Mouse (Mus musculus): ENCODE data around the gene Edf1. TPM values are rescaled to one million over a fixed set of nuclear protein-coding genes. Genes with fewer than 3 reads are reported as not detected.

Edf1 gene
- polyA plus RNA-seq, 1 experiment: 270 TPM

DNA sequence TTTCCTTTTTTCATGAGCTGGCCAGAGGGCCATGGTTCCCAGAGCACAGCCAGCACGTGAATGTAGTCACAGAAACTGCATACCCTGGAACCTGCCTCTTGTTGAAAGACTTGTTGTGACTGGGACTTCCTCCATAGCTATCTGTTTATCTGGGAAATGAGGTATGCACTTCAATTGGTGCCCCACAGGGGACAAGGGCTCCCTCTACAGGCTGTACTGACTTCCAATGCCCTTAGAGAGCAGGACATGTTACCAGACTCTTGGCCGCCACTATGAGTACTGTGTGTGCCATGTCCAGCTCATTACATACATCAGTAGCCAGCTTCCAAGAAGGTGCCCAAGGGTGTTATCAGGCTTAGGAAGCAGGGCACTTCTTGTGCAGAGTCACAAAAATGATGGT lies 34.2 kb downstream of the Edf1 start:
- TF ChIP-seq CTCF (IDR thresholded peaks at IDR 0.05; ENCODE audit: extremely low read depth, insufficient read depth, low read length) (peak; percentile 52), POLR2A (IDR thresholded peaks at IDR 0.05; ENCODE audit: extremely low read depth, insufficient read depth, low read length) (no peak)
- H3K27ac ChIP-seq (ENCODE audit: insufficient read depth, low read length): no peak overlapping the region
- no peak overlapping the region for H3K4me3 ChIP-seq (ENCODE audit: insufficient read depth, low read length)
- H3K4me1 ChIP-seq (ENCODE audit: control insufficient read depth, insufficient read depth, low read length): no peaks in the 10 kb centered on the region

DNA sequence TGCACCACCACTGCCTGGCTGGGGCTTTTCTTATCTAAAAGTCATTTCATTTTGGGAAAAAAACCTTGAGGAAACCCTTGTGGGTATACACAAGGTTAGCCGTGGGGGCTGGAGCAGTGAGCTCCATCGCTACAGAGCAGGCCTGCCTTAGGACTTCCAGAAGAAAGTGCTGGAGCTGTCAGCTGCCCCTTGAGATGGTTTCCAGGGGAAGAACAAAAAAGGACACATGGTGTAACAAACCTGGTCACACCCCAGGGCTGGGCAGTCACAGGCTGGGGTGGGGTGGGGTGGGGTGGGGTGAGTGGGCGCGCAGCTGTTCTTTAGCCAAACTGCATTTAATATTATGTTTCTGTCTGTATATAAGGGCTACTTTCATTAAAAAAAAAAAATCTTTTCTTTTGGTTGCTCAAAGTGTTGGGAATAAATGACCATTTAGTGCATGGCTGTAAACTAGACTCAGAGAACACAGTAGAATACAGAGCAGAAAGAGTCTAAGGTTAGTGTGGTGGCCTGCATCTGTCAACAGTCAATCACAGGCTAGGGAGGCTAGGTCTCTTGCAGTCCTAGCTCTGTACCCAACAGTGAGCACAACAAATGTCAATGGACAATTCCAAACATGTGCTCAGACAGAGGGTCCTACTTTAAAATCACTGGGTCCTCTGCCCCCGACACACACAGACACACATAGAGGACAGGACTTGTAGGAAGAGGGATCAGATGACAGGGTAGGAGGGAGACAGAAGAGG lies 39.3 kb downstream of the Edf1 start:
- no peak overlapping the region for H3K4me3 ChIP-seq (ENCODE audit: insufficient read depth, low read length)
- TF ChIP-seq POLR2A (IDR thresholded peaks at IDR 0.05; ENCODE audit: extremely low read depth, insufficient read depth, low read length) (no peak), CTCF (IDR thresholded peaks at IDR 0.05; ENCODE audit: extremely low read depth, insufficient read depth, low read length) (no peak)
- no peak overlapping the region for H3K27ac ChIP-seq (ENCODE audit: insufficient read depth, low read length)
- H3K4me1 ChIP-seq (ENCODE audit: control insufficient read depth, insufficient read depth, low read length): no peaks in the 10 kb centered on the region

- H3K27ac ChIP-seq (ENCODE audit: insufficient read depth, low read length): no peak overlapping the region
- no peaks in the 10 kb centered on the region for H3K4me1 ChIP-seq (ENCODE audit: control insufficient read depth, insufficient read depth, low read length)
- TF ChIP-seq POLR2A (IDR thresholded peaks at IDR 0.05; ENCODE audit: extremely low read depth, insufficient read depth, low read length): no peak
- TF ChIP-seq CTCF (IDR thresholded peaks at IDR 0.05; ENCODE audit: extremely low read depth, insufficient read depth, low read length): no peak
- no peak overlapping the region for H3K4me3 ChIP-seq (ENCODE audit: insufficient read depth, low read length)
These were observed 41.1 kb downstream of the Edf1 start for GRCm38 (mm10) chr2:25598749-25599148.

DNA sequence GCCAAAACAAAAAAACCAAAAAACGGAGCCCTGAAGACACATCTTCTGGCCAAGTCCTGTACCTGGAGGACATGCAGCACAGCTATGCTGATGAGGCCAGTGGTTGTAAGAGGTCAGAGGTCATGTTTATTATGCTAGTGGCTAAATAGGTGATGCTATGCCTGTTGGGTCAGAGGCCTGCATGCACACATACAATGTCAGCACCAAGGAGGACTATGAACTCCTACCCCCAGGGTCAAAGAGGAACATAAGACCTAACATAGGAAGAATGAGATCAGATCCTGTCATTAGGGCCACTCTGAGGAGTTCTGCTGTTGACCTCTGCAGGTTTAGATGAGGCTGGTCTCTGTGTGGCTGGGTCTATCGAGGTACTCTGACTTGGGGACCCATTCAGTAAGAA lies 42.4 kb downstream of the Edf1 start:
- H3K4me1 ChIP-seq (ENCODE audit: control insufficient read depth, insufficient read depth, low read length): no peaks in the 10 kb centered on the region
- no peak overlapping the region for H3K4me3 ChIP-seq (ENCODE audit: insufficient read depth, low read length)
- H3K27ac ChIP-seq (ENCODE audit: insufficient read depth, low read length): no peak overlapping the region
- no peak for TF ChIP-seq POLR2A (IDR thresholded peaks at IDR 0.05; ENCODE audit: extremely low read depth, insufficient read depth, low read length)
- no peak for TF ChIP-seq CTCF (IDR thresholded peaks at IDR 0.05; ENCODE audit: extremely low read depth, insufficient read depth, low read length)

GRCm38 (mm10) chr2:25602526-25602925 lies 44.9 kb downstream of the Edf1 start:
- TF ChIP-seq CTCF (IDR thresholded peaks at IDR 0.05; ENCODE audit: extremely low read depth, insufficient read depth, low read length) (no peak), POLR2A (IDR thresholded peaks at IDR 0.05; ENCODE audit: extremely low read depth, insufficient read depth, low read length) (no peak)
- no peak overlapping the region for H3K4me3 ChIP-seq (ENCODE audit: insufficient read depth, low read length)
- peaks cover 5% of the 10 kb centered on the region for H3K4me1 ChIP-seq (ENCODE audit: control insufficient read depth, insufficient read depth, low read length)
- no peak overlapping the region for H3K27ac ChIP-seq (ENCODE audit: insufficient read depth, low read length)

GRCm38 (mm10) chr2:25607761-25608622 lies 50.3 kb downstream of the Edf1 start, which contains the start of gene Rabl6:
Gene Rabl6, minus strand, starts transcription at chr2:25608521.
- H3K4me1 ChIP-seq (ENCODE audit: control insufficient read depth, insufficient read depth, low read length): peaks cover 7% of the 10 kb centered on the region
- TF ChIP-seq CTCF (IDR thresholded peaks at IDR 0.05; ENCODE audit: extremely low read depth, insufficient read depth, low read length) (no peak), POLR2A (IDR thresholded peaks at IDR 0.05; ENCODE audit: extremely low read depth, insufficient read depth, low read length) (peak; percentile 85)
- H3K27ac ChIP-seq (ENCODE audit: insufficient read depth, low read length): peak within 1 kb of the TSS; percentile 91
- H3K4me3 ChIP-seq (ENCODE audit: insufficient read depth, low read length): peak within 1 kb of the TSS; percentile 72

GRCm38 (mm10) chr2:25608671-25609070 lies 51.0 kb downstream of the Edf1 start:
- TF ChIP-seq POLR2A (IDR thresholded peaks at IDR 0.05; ENCODE audit: extremely low read depth, insufficient read depth, low read length): no peak
- Histone ChIP-seq H3K4me1 (ENCODE audit: control insufficient read depth, insufficient read depth, low read length) (peaks cover 7% of the 10 kb centered on the region), H3K4me3 (ENCODE audit: insufficient read depth, low read length) (peak overlapping the region; percentile 72), H3K27ac (ENCODE audit: insufficient read depth, low read length) (no peak overlapping the region)

Other genes with a start within 250 kb of the Edf1 start
- gene Grin1, start 238.7 kb upstream of the Edf1 start, polyA plus RNA-seq (2012; rRNA removed): 336 and 340 TPM in 2 replicates
- 27.0 and 28.4 TPM in 2 replicates for gene Man1b1, start 225.5 kb upstream of the Edf1 start, polyA plus RNA-seq (2012; rRNA removed)
- 59.8 and 69.1 TPM in 2 replicates for gene Dpp7, start 201.5 kb upstream of the Edf1 start, polyA plus RNA-seq (2012; rRNA removed)
- gene Uap1l1, start 192.2 kb upstream of the Edf1 start, polyA plus RNA-seq (2012; rRNA removed): 16.6 and 20.4 TPM in 2 replicates
- gene Sapcd2, start 185.5 kb upstream of the Edf1 start, polyA plus RNA-seq (2012; rRNA removed): 4.0 and 4.4 TPM in 2 replicates
- 15.8 and 19.0 TPM in 2 replicates for gene Entpd2, start 162.0 kb upstream of the Edf1 start, polyA plus RNA-seq (2012; rRNA removed)
- gene Npdc1, start 158.5 kb upstream of the Edf1 start, polyA plus RNA-seq (2012; rRNA removed): 435 and 468 TPM in 2 replicates
- 0.38 and 0.48 TPM in 2 replicates for gene Fut7, start 134.6 kb upstream of the Edf1 start, polyA plus RNA-seq (2012; rRNA removed)
- gene Abca2, start 129.1 kb upstream of the Edf1 start, polyA plus RNA-seq (2012; rRNA removed): 105 and 109 TPM in 2 replicates
- 0.72 and 0.79 TPM in 2 replicates for gene Clic3, start 101.0 kb upstream of the Edf1 start, polyA plus RNA-seq (2012; rRNA removed)
- gene Paxx, start 96.8 kb upstream of the Edf1 start, polyA plus RNA-seq (2012; rRNA removed): 137 TPM in 2 replicates
- 2,250 and 2,426 TPM in 2 replicates for gene Ptgds, start 87.8 kb upstream of the Edf1 start, polyA plus RNA-seq (2012; rRNA removed)
- gene Lcn12, start 63.9 kb upstream of the Edf1 start, polyA plus RNA-seq (2012; rRNA removed): not detected in 2 replicates
- 44.3 and 46.1 TPM in 2 replicates for gene Fbxw5, start 57.1 kb upstream of the Edf1 start, polyA plus RNA-seq (2012; rRNA removed)
- gene C8g, start 56.1 kb upstream of the Edf1 start, polyA plus RNA-seq (2012; rRNA removed): 2.3 and 3.3 TPM in 2 replicates
- 8.4 and 9.1 TPM in 2 replicates for gene Traf2, start 10.9 kb upstream of the Edf1 start, polyA plus RNA-seq (2012; rRNA removed)
- 1.1 and 1.2 TPM in 2 replicates for gene Mamdc4, start 17.0 kb downstream of the Edf1 start, polyA plus RNA-seq (2012; rRNA removed)
- gene Phpt1, start 17.4 kb downstream of the Edf1 start, polyA plus RNA-seq (2012; rRNA removed): 123 and 129 TPM in 2 replicates
- gene Ajm1, start 23.9 kb downstream of the Edf1 start, polyA plus RNA-seq (2012; rRNA removed): 115 and 125 TPM in 2 replicates
- gene Rabl6, start 50.7 kb downstream of the Edf1 start, polyA plus RNA-seq (2012; rRNA removed): 158 and 162 TPM in 2 replicates
- 0.02 TPM in 1 of 2 replicates, not detected in the other for gene Ccdc183, start 59.8 kb downstream of the Edf1 start, polyA plus RNA-seq (2012; rRNA removed)
- 73.9 and 82.8 TPM in 2 replicates for gene Tmem141, start 64.2 kb downstream of the Edf1 start, polyA plus RNA-seq (2012; rRNA removed)
- 0.30 and 0.33 TPM in 2 replicates for gene Fcna, start 70.2 kb downstream of the Edf1 start, polyA plus RNA-seq (2012; rRNA removed)
- gene Lcn8, start 95.3 kb downstream of the Edf1 start, polyA plus RNA-seq (2012; rRNA removed): not detected in 2 replicates
- gene Lcn5, start 100.1 kb downstream of the Edf1 start, polyA plus RNA-seq (2012; rRNA removed): not detected in 2 replicates
- not detected in 2 replicates for gene Lcn6, start 118.9 kb downstream of the Edf1 start, polyA plus RNA-seq (2012; rRNA removed)
- gene Lcn10, start 124.9 kb downstream of the Edf1 start, polyA plus RNA-seq (2012; rRNA removed): not detected in 2 replicates
- not detected in 2 replicates for gene Obp2a, start 142.2 kb downstream of the Edf1 start, polyA plus RNA-seq (2012; rRNA removed)
- gene Bmyc, start 148.9 kb downstream of the Edf1 start, polyA plus RNA-seq (2012; rRNA removed): 99.6 and 101 TPM in 2 replicates
- 0.15 TPM in 1 of 2 replicates, not detected in the other for gene Obp2b, start 179.2 kb downstream of the Edf1 start, polyA plus RNA-seq (2012; rRNA removed)
- gene Lcn3, start 207.7 kb downstream of the Edf1 start, polyA plus RNA-seq (2012; rRNA removed): not detected in 2 replicates
- gene Lcn11, start 219.2 kb downstream of the Edf1 start, polyA plus RNA-seq (2012; rRNA removed): not detected in 2 replicates
- gene Gm13539, start 224.4 kb downstream of the Edf1 start, polyA plus RNA-seq (2012; rRNA removed): not detected in 2 replicates

All from cortical plate, adult 2 months (tissue).